Mouse (Mus musculus) stomach, postnatal 0 days (tissue): ENCODE results near the gene Dock4. TPM values are rescaled to one million over a fixed set of nuclear protein-coding genes. Genes with fewer than 3 reads are reported as not detected.
A peak's percentile ranks its signal among the peaks of the same experiment; 100 is the strongest.

Source experiments
- ATAC-seq: fragments of 200-750 bp; cut with Nextera tagmentation; 2 replicates; pipeline ENCODE4 v1.8.0; 2017; ENCODE audit not compliant: low FRiP score, low TSS enrichment
- DNase-seq: peaks from one replicate; pipeline ENCODE4 v3.0.0-alpha.2; 2016; ENCODE audit warnings: low spot score
- H3K27ac ChIP-seq: fragments of 300-500 bp; sonication (generic); replicated peaks from 2 replicates; pipeline ENCODE4 v1.5.1; 2014; ENCODE audit warnings: mild to moderate bottlenecking, control low read depth
- H3K27me3 ChIP-seq: fragments of 300-500 bp; sonication (generic); 2 replicates; pipeline ENCODE4 v1.6.1; 2014; ENCODE audit warnings: low read length; ENCODE audit not compliant: control insufficient read depth, insufficient read depth
- H3K36me3 ChIP-seq: fragments of 300-500 bp; sonication (generic); 2 replicates; pipeline ENCODE4 v1.6.1; 2014; ENCODE audit warnings: low read length, mixed read lengths; ENCODE audit not compliant: control insufficient read depth, insufficient read depth
- H3K4me1 ChIP-seq: fragments of 300-500 bp; sonication (generic); replicated peaks from 2 replicates; pipeline ENCODE4 v1.6.1; 2014; ENCODE audit warnings: antibody characterized with exemption; ENCODE audit not compliant: control insufficient read depth, insufficient read depth
- H3K4me2 ChIP-seq: fragments of 300-500 bp; sonication (generic); replicated peaks from 2 replicates; pipeline ENCODE4 v1.6.1; 2014; ENCODE audit warnings: low read depth, mild to moderate bottlenecking, control low read depth, moderate library complexity
- H3K4me3 ChIP-seq: fragments of 300-500 bp; sonication (generic); 2 replicates; pipeline ENCODE4 v1.5.1; 2014; ENCODE audit warnings: low read depth, low read length, control low read depth
- H3K9ac ChIP-seq: fragments of 300-500 bp; sonication (generic); 2 replicates; pipeline ENCODE4 v1.6.1; 2014; ENCODE audit warnings: mild to moderate bottlenecking, low read length, control low read depth, mixed read lengths
- H3K9me3 ChIP-seq: fragments of 300-500 bp; sonication (generic); 2 replicates; pipeline ENCODE4 v1.6.1; 2016; ENCODE audit warnings: low read length; ENCODE audit not compliant: control insufficient read depth
- CTCF ChIP-seq: IDR thresholded peaks from 2 replicates; pipeline ENCODE4 v1.5.1; 2016; ENCODE audit warnings: antibody characterized with exemption, low read depth, mild to moderate bottlenecking, moderate library complexity
- EP300 ChIP-seq: optimal IDR thresholded peaks from 2 replicates; pipeline ENCODE3; 2016; ENCODE audit warnings: antibody characterized with exemption
- WGBS: fragments of 180-500 bp; shearing (Covaris S2); extraction: QIAGEN DNeasy Blood & Tissue Kit; methylation state at CpG from one replicate; pipeline ENCODE4 v1.1.7; 2014; 5-methylcytosine and 5-hydroxymethylcytosine counted together
- polyA plus RNA-seq: library from polyadenylated mRNA; unstranded; fragments of >200 nt; fragmentation: Nextera tagmentation; extraction: Ambion mirVana; gene quantifications from 2 replicates; pipeline ENCODE4 v1.2.1, GENCODE M21; 2015

The Dock4 gene
- polyA plus RNA-seq, 1 experiment from 2014 or later = 3.1 TPM

GRCm38 (mm10) chr12:40558600-40558999 lies 112.8 kb downstream of the Dock4 start:
- Histone ChIP-seq H3K4me2 (no peak overlapping the region), H3K4me3 (no peak overlapping the region), H3K9ac (no peak overlapping the region), H3K4me1 (no peaks in the 10 kb centered on the region), H3K36me3 (no peaks in the 10 kb centered on the region), H3K9me3 (no peaks in the 10 kb centered on the region), H3K27me3 (no peaks in the 10 kb centered on the region), H3K27ac (no peak overlapping the region)
- TF ChIP-seq CTCF (no peak), EP300 (no peak)
- no peak; the same call in 1 of the 2 replicates for ATAC-seq
- 65% methylated on average over 3 of the region's 3 CpGs for WGBS
- no peak for DNase-seq

GRCm38 (mm10) chr12:40559103-40559502 lies 113.4 kb downstream of the Dock4 start:
- no peak overlapping the region for H3K4me2 ChIP-seq
- no peak for DNase-seq

GRCm38 (mm10) chr12:40563703-40564102 lies 118.0 kb downstream of the Dock4 start:
- Histone ChIP-seq H3K9me3 (no peaks in the 10 kb centered on the region), H3K9ac (no peak overlapping the region), H3K4me2 (no peak overlapping the region), H3K4me3 (no peak overlapping the region), H3K4me1 (no peaks in the 10 kb centered on the region), H3K27ac (no peak overlapping the region), H3K27me3 (no peaks in the 10 kb centered on the region), H3K36me3 (no peaks in the 10 kb centered on the region)
- 45% methylated on average over 1 of the region's 1 CpGs for WGBS
- ATAC-seq (no peak), DNase-seq (no peak)
- TF ChIP-seq CTCF = no peak
- no peak for TF ChIP-seq EP300

More at GRCm38 (mm10) chr12:40559103-40559502, 113.4 kb downstream of the Dock4 start:
- Histone ChIP-seq H3K4me1 (no peaks in the 10 kb centered on the region), H3K27ac (no peak overlapping the region), H3K9ac (no peak overlapping the region), H3K9me3 (no peaks in the 10 kb centered on the region), H3K36me3 (no peaks in the 10 kb centered on the region), H3K27me3 (no peaks in the 10 kb centered on the region), H3K4me3 (no peak overlapping the region)
- peak; percentile 61; the same call in 1 of the 2 replicates for ATAC-seq
- TF ChIP-seq EP300 = no peak
- no peak for TF ChIP-seq CTCF
- WGBS = 62% methylated on average over 11 of the region's 11 CpGs

GRCm38 (mm10) chr12:40564261-40564660 lies 118.5 kb downstream of the Dock4 start:
- Histone ChIP-seq H3K36me3 (no peaks in the 10 kb centered on the region), H3K27ac (no peak overlapping the region), H3K4me1 (no peaks in the 10 kb centered on the region), H3K27me3 (no peaks in the 10 kb centered on the region), H3K4me3 (no peak overlapping the region), H3K9me3 (no peaks in the 10 kb centered on the region), H3K4me2 (no peak overlapping the region), H3K9ac (no peak overlapping the region)
- TF ChIP-seq CTCF (no peak), EP300 (no peak)
- no peak for ATAC-seq
- WGBS = 69% methylated on average over 2 of the region's 2 CpGs
- no peak for DNase-seq

- no peaks in the 10 kb centered on the region for H3K4me1 ChIP-seq
- DNase-seq (no peak), ATAC-seq (no peak)
- H3K4me3 ChIP-seq = no peak overlapping the region
- TF ChIP-seq CTCF = no peak
- TF ChIP-seq EP300 = no peak
- no peak overlapping the region for H3K4me2 ChIP-seq
- 81% methylated on average over 4 of the region's 4 CpGs for WGBS
- H3K9me3 ChIP-seq = no peaks in the 10 kb centered on the region
- H3K36me3 ChIP-seq = no peaks in the 10 kb centered on the region
- no peak overlapping the region for H3K9ac ChIP-seq
- no peak overlapping the region for H3K27ac ChIP-seq
- no peaks in the 10 kb centered on the region for H3K27me3 ChIP-seq
Measured at GRCm38 (mm10) chr12:40568365-40568885, 122.7 kb downstream of the Dock4 start.
